Mouse (Mus musculus) forebrain, postnatal 0 days (tissue): Measurements from ENCODE around the gene Lrrtm1. TPM values are rescaled to one million over a fixed set of nuclear protein-coding genes. Genes with fewer than 3 reads are reported as not detected.

Experiments used
- ATAC-seq: fragments of 200-750 bp; cut with Nextera tagmentation; 2 replicates; pipeline ENCODE4 v1.8.0; 2017; ENCODE audit warnings: mild to moderate bottlenecking, moderate library complexity
- DNase-seq: peaks from one replicate; pipeline ENCODE4 v3.0.0-alpha.2; 2015
- H3K27ac ChIP-seq: fragments of 300-500 bp; sonication (generic); 2 replicates; pipeline ENCODE4 v1.5.1; 2014; ENCODE audit warnings: low read depth, mild to moderate bottlenecking, antibody characterized with exemption, low read length, moderate library complexity, mixed read lengths
- H3K27me3 ChIP-seq: fragments of 300-500 bp; sonication (generic); 2 replicates; pipeline ENCODE4 v1.6.1; 2014; ENCODE audit warnings: mild to moderate bottlenecking, low read length, mixed read lengths; ENCODE audit not compliant: insufficient read depth
- H3K36me3 ChIP-seq: fragments of 300-500 bp; sonication (generic); 2 replicates; pipeline ENCODE4 v1.6.1; 2014; ENCODE audit warnings: mild to moderate bottlenecking, moderate library complexity; ENCODE audit not compliant: insufficient read depth
- H3K4me1 ChIP-seq: fragments of 300-500 bp; sonication (generic); 2 replicates; pipeline ENCODE4 v1.6.1; 2014; ENCODE audit warnings: antibody characterized with exemption; ENCODE audit not compliant: insufficient read depth
- H3K4me2 ChIP-seq: fragments of 300-500 bp; sonication (generic); 2 replicates; pipeline ENCODE4 v1.6.1; 2014; ENCODE audit warnings: low read depth, mild to moderate bottlenecking, moderate library complexity
- H3K4me3 ChIP-seq: fragments of 300-500 bp; sonication (generic); 2 replicates; pipeline ENCODE4 v1.5.1; 2014; ENCODE audit warnings: low read depth, low read length, mixed read lengths
- H3K9ac ChIP-seq: fragments of 300-500 bp; sonication (generic); 2 replicates; pipeline ENCODE4 v1.6.1; 2014; ENCODE audit warnings: mild to moderate bottlenecking
- H3K9me3 ChIP-seq: fragments of 300-500 bp; sonication (generic); 2 replicates; pipeline ENCODE4 v1.6.1; 2016; ENCODE audit warnings: low read length
- CTCF ChIP-seq: sonication (generic); IDR thresholded peaks from 2 replicates; pipeline ENCODE4 v1.5.1; 2016; ENCODE audit warnings: antibody characterized with exemption, control low read depth, low read depth
- WGBS: fragments of 180-500 bp; shearing (Covaris S2); extraction: QIAGEN DNeasy Blood & Tissue Kit; methylation state at CpG from one replicate; pipeline ENCODE4 v1.1.7; 2014; 5-methylcytosine and 5-hydroxymethylcytosine counted together
- polyA plus RNA-seq: library from polyadenylated mRNA; unstranded; fragments of >200 nt; fragmentation: Nextera tagmentation; extraction: Ambion mirVana; gene quantifications from 2 replicates; pipeline ENCODE4 v1.2.1, GENCODE M21; 2015
- total RNA-seq: library from RNA; depleted of rRNA; stranded (reverse); fragments of >200 nt; gene quantifications from 2 replicates; pipeline ENCODE4 v1.2.3, GENCODE M21; 2014

Lrrtm1 gene
- total and polyA plus RNA-seq, 2 experiments from 2014 or later: 55.3 to 74.7 TPM

GRCm38 (mm10) chr6:77218875-77219274 is 23.6 kb upstream of the Lrrtm1 start:
- ATAC-seq (no peak), DNase-seq (peak; percentile 56)
- H3K4me2 ChIP-seq: no peak overlapping the region
- H3K36me3 ChIP-seq: no peaks in the 10 kb centered on the region
- no peaks in the 10 kb centered on the region for H3K9me3 ChIP-seq
- no peak overlapping the region for H3K9ac ChIP-seq
- H3K4me1 ChIP-seq: peaks cover 8% of the 10 kb centered on the region; the same call in 1 of the 2 replicates
- peak; percentile 57 for TF ChIP-seq CTCF
- H3K27me3 ChIP-seq: no peaks in the 10 kb centered on the region
- no peak overlapping the region for H3K4me3 ChIP-seq
- no peak overlapping the region for H3K27ac ChIP-seq

- no peak overlapping the region for H3K27ac ChIP-seq
- ATAC-seq (no peak), DNase-seq (no peak)
- 16% methylated on average over 4 of the region's 4 CpGs for WGBS
- no peaks in the 10 kb centered on the region for H3K9me3 ChIP-seq
- peaks cover 8% of the 10 kb centered on the region; the same call in 1 of the 2 replicates for H3K4me1 ChIP-seq
- H3K27me3 ChIP-seq: no peaks in the 10 kb centered on the region
- H3K36me3 ChIP-seq: no peaks in the 10 kb centered on the region
- no peak overlapping the region for H3K4me2 ChIP-seq
- no peak overlapping the region for H3K9ac ChIP-seq
- H3K4me3 ChIP-seq: no peak overlapping the region
- TF ChIP-seq CTCF: no peak
These were observed 21.7 kb upstream of the Lrrtm1 start for GRCm38 (mm10) chr6:77220776-77221175.

- Histone ChIP-seq H3K9ac (no peak overlapping the region), H3K4me1 (peaks cover 8% of the 10 kb centered on the region; the same call in 1 of the 2 replicates), H3K27me3 (no peaks in the 10 kb centered on the region), H3K4me3 (no peak overlapping the region), H3K27ac (no peak overlapping the region), H3K36me3 (no peaks in the 10 kb centered on the region), H3K9me3 (no peaks in the 10 kb centered on the region), H3K4me2 (peak overlapping the region; percentile 8; the same call in 1 of the 2 replicates)
- DNase-seq: peak; percentile 73
- TF ChIP-seq CTCF: no peak
- peak; percentile 91 for ATAC-seq
- WGBS: 19% methylated on average over 16 of the region's 16 CpGs
These were observed 19.4 kb upstream of the Lrrtm1 start for GRCm38 (mm10) chr6:77222849-77223638.

- Histone ChIP-seq H3K4me3 (no peak overlapping the region), H3K9me3 (no peaks in the 10 kb centered on the region), H3K36me3 (no peaks in the 10 kb centered on the region), H3K4me2 (no peak overlapping the region), H3K27me3 (no peaks in the 10 kb centered on the region), H3K27ac (0 out of 2 replicates have a peak overlapping the region, but pooled peaks have one; percentile 15), H3K9ac (no peak overlapping the region), H3K4me1 (peaks cover 6% of the 10 kb centered on the region; the same call in 1 of the 2 replicates)
- DNase-seq: peak; percentile 84
- ATAC-seq: peak; percentile 69
- no peak for TF ChIP-seq CTCF
- WGBS: 10% methylated on average over 1 of the region's 1 CpGs
These were observed 2.1 kb upstream of the Lrrtm1 start for GRCm38 (mm10) chr6:77240426-77240825.

- Histone ChIP-seq H3K4me2 (peak overlapping the region; percentile 85), H3K9ac (peak overlapping the region; percentile 74), H3K27ac (peak overlapping the region; percentile 88), H3K4me3 (peak overlapping the region; percentile 64), H3K36me3 (no peaks in the 10 kb centered on the region), H3K4me1 (peaks cover 6% of the 10 kb centered on the region; the same call in 1 of the 2 replicates), H3K27me3 (no peaks in the 10 kb centered on the region), H3K9me3 (no peaks in the 10 kb centered on the region)
- TF ChIP-seq CTCF: peak; percentile 50
- under 1% methylated on average over 43 of the region's 43 CpGs for WGBS
- DNase-seq (peak; percentile 70), ATAC-seq (peak; percentile 34)
These were observed 1.2 kb downstream of the Lrrtm1 start for GRCm38 (mm10) chr6:77243541-77244231.

GRCm38 (mm10) chr6:77253480-77253879 is 11.0 kb downstream of the Lrrtm1 start:
- H3K4me2 ChIP-seq: no peak overlapping the region
- TF ChIP-seq CTCF: no peak
- no peaks in the 10 kb centered on the region for H3K9me3 ChIP-seq
- H3K4me1 ChIP-seq: no peaks in the 10 kb centered on the region; the same call in 1 of the 2 replicates
- H3K27me3 ChIP-seq: no peaks in the 10 kb centered on the region
- H3K9ac ChIP-seq: no peak overlapping the region
- H3K36me3 ChIP-seq: no peaks in the 10 kb centered on the region
- 69% methylated on average over 5 of the region's 5 CpGs for WGBS
- no peak for DNase-seq
- no peak overlapping the region for H3K4me3 ChIP-seq
- no peak for ATAC-seq
- no peak overlapping the region for H3K27ac ChIP-seq

- Histone ChIP-seq H3K27me3 (no peaks in the 10 kb centered on the region), H3K4me1 (no peaks in the 10 kb centered on the region; the same call in 1 of the 2 replicates), H3K9me3 (no peaks in the 10 kb centered on the region), H3K9ac (no peak overlapping the region), H3K27ac (no peak overlapping the region), H3K36me3 (no peaks in the 10 kb centered on the region), H3K4me2 (no peak overlapping the region), H3K4me3 (no peak overlapping the region)
- WGBS: 96% methylated on average over 4 of the region's 4 CpGs
- no peak for TF ChIP-seq CTCF
- DNase-seq (no peak), ATAC-seq (no peak)
These were observed 13.9 kb downstream of the Lrrtm1 start for GRCm38 (mm10) chr6:77256348-77256747.
